Mouse (Mus musculus) C2C12 (cell line): Measurements from ENCODE around the gene Zbed5.

Experiments used
- CEBPB ChIP-seq: IDR thresholded peaks from one replicate; pipeline ENCODE4 v1.6.1; 2011; ENCODE audit warnings: low read depth, mild to moderate bottlenecking, control low read depth, moderate library complexity
- CTCF ChIP-seq: IDR thresholded peaks from one replicate; pipeline ENCODE4 v1.5.1; 2011; ENCODE audit not compliant: control insufficient read depth, insufficient read depth, insufficient read length
- MAX ChIP-seq: IDR thresholded peaks from one replicate; pipeline ENCODE4 v1.6.1; 2011; ENCODE audit warnings: mild to moderate bottlenecking, control low read depth
- MYOD1 ChIP-seq: IDR thresholded peaks from one replicate; pipeline ENCODE4 v1.6.1; 2011; ENCODE audit warnings: low read depth; ENCODE audit not compliant: control insufficient read depth, insufficient read length
- MYOG ChIP-seq: IDR thresholded peaks from one replicate; pipeline ENCODE4 v1.6.1; 2011; ENCODE audit not compliant: control insufficient read depth, insufficient read length; ENCODE audit errors: extremely low read depth
- USF1 ChIP-seq: IDR thresholded peaks from one replicate; pipeline ENCODE4 v1.6.1; 2011; ENCODE audit warnings: low read depth, mild to moderate bottlenecking, control low read depth, moderate library complexity

DNA sequence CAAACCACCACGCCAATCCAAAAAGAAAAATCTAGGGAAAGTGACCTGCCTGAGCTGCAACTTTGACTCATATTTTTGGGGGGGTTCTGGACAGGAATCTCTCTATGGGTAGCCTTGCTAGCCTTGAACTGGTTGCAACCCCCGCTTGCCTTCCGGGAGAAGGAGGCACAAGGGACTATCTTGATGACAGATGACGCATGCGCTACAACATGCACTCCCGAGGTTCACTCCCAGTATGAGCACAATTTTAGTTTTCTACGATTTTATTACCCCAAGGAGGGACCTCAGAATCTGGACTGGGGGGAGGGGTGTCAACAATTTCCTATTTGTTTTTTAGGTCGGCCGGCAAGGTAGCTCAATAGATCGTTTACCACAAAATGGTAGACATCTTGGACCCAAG, 9.3 kb upstream of the Zbed5 start:
- TF ChIP-seq CTCF (no peak), MYOD1 (no peak), CEBPB (no peak), USF1 (no peak), MAX (no peak), MYOG (no peak)
